Mouse (Mus musculus): Measurements from ENCODE around the gene Vmn1r165.
"Not testable (repeated sequence)": the region's sequence is repeated elsewhere in the genome, so short reads cannot be mapped to it uniquely, and the experiment has no call there.

The Vmn1r165 gene

GRCm38 (mm10) chr7:23217032-23217431 is at the start of gene Vmn1r165:
Gene Vmn1r165, plus strand, starts transcription at chr7:23217332.
- DNase-seq: not testable (repeated sequence)

GRCm38 (mm10) chr7:23251582-23251981 is 34.5 kb downstream of the Vmn1r165 start, which contains the start of gene Vmn1r166:
Gene Vmn1r166, minus strand, starts transcription at chr7:23251682.
- not testable (repeated sequence) for DNase-seq
